ENCODE assay signal across 16 mouse cellular contexts in the genomic region with DNA sequence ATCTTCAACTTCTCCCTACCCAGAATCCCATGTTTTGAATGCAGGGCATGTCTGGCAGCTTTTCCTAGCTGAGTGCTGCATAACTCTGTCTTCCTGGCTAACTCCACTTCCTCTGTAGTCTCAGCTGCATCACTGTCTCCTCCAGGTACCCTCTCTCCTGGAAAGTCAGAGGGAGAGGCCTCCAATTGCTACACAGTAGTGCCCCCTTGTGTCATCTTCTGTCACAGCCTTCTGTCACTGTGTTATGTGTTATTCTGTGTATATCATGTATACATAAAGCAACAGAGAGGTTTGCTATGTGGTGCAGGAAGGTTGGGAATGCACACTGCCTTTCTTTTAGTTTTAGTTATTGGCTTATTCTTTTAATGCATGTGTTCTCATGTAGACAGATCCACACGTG.
DNase-seq lines count a peak whose midpoint lies in the region; ATAC-seq lines count a peak whose summit lies in the region.
"Had no signal": no experiment of that assay in that cellular context is flagged by ENCODE, and none has a peak within 500 bp of the region (broad histone marks: within the 10 kb centered on the region; RNA-seq: fewer than 3 reads in every experiment).

No protein-coding gene starts in this region.

- H3K27me3 ChIP-seq in heart, embryonic 13.5 days (replicated peaks), result no peaks in the 10 kb centered on the region
- no peaks in the 10 kb centered on the region for H3K27me3 ChIP-seq in midbrain, embryonic 11.5 days (ENCODE audit: control insufficient read depth, insufficient read depth, low read length)
- H3K27me3 ChIP-seq in midbrain, embryonic 16.5 days (ENCODE audit: control insufficient read depth, insufficient read depth, low read depth, low read length), result no peaks in the 10 kb centered on the region
- H3K27me3 ChIP-seq in kidney, embryonic 15.5 days, result no peaks in the 10 kb centered on the region
- H3K27me3 ChIP-seq: embryonic facial prominence, embryonic 12.5 days; midbrain, embryonic 15.5 days; neural tube, embryonic 13.5 days; stomach, embryonic 15.5 days had no signal

- H3K27ac ChIP-seq in heart, embryonic 13.5 days (replicated peaks), result no peak overlapping the region
- H3K27ac ChIP-seq in midbrain, embryonic 11.5 days (ENCODE audit: low read depth, low read length), result no peak overlapping the region
- H3K27ac ChIP-seq in midbrain, embryonic 16.5 days (ENCODE audit: low read length), result no peak overlapping the region
- no peak overlapping the region for H3K27ac ChIP-seq in kidney, embryonic 15.5 days
- H3K27ac ChIP-seq: embryonic facial prominence, embryonic 12.5 days; midbrain, embryonic 15.5 days; neural tube, embryonic 13.5 days; stomach, embryonic 15.5 days had no signal

- no peak overlapping the region for H3K4me3 ChIP-seq in heart, embryonic 13.5 days
- H3K4me3 ChIP-seq in midbrain, embryonic 11.5 days (ENCODE audit: low read depth, low read length), result no peak overlapping the region
- H3K4me3 ChIP-seq in midbrain, embryonic 16.5 days (ENCODE audit: low read depth, low read length), result no peak overlapping the region
- no peak overlapping the region for H3K4me3 ChIP-seq in kidney, embryonic 15.5 days (replicated peaks)
- H3K4me3 ChIP-seq: embryonic facial prominence, embryonic 12.5 days; midbrain, embryonic 15.5 days; neural tube, embryonic 13.5 days; stomach, embryonic 15.5 days had no signal

- no peaks in the 10 kb centered on the region for H3K4me1 ChIP-seq in heart, embryonic 13.5 days
- no peaks in the 10 kb centered on the region for H3K4me1 ChIP-seq in midbrain, embryonic 11.5 days (ENCODE audit: control insufficient read depth, insufficient read depth, low read length)
- no peaks in the 10 kb centered on the region for H3K4me1 ChIP-seq in midbrain, embryonic 16.5 days (ENCODE audit: control insufficient read depth, insufficient read depth, low read length)
- H3K4me1 ChIP-seq in kidney, embryonic 15.5 days, result no peaks in the 10 kb centered on the region
- H3K4me1 ChIP-seq: embryonic facial prominence, embryonic 12.5 days; midbrain, embryonic 15.5 days; neural tube, embryonic 13.5 days; stomach, embryonic 15.5 days had no signal

- no peak for DNase-seq in heart, adult 18-20 months
- DNase-seq in midbrain, embryonic 11.5 days (ENCODE audit: low spot score, missing footprints), result peak; percentile 26
- peak; percentile 46 for DNase-seq in thymus, postnatal 25 days
- DNase-seq in urinary bladder, postnatal 36 days (ENCODE audit: low spot score in 2 of 2), result no peak
- DNase-seq: cerebellum, adult 18-20 months; heart, adult 11 months; heart, postnatal 10 days had no signal

- H3K36me3 ChIP-seq in heart, embryonic 13.5 days, result no peaks in the 10 kb centered on the region
- no peaks in the 10 kb centered on the region for H3K36me3 ChIP-seq in midbrain, embryonic 11.5 days (ENCODE audit: control insufficient read depth, insufficient read depth, low read length)
- no peaks in the 10 kb centered on the region for H3K36me3 ChIP-seq in midbrain, embryonic 16.5 days (ENCODE audit: control insufficient read depth, insufficient read depth, low read length)
- no peaks in the 10 kb centered on the region for H3K36me3 ChIP-seq in kidney, embryonic 15.5 days
- H3K36me3 ChIP-seq: embryonic facial prominence, embryonic 12.5 days; midbrain, embryonic 15.5 days; neural tube, embryonic 13.5 days; stomach, embryonic 15.5 days had no signal

- ATAC-seq in heart, embryonic 13.5 days (ENCODE audit: extremely low read depth, insufficient number of reproducible peaks, low FRiP score, low TSS enrichment), result peak; percentile 25; the same call in 1 of the 2 replicates
- no peak for ATAC-seq in midbrain, embryonic 11.5 days (ENCODE audit: low FRiP score)
- no peak for ATAC-seq in midbrain, embryonic 16.5 days
- ATAC-seq in granulocyte monocyte progenitor cell, adult 5-6 weeks (replicated peaks; ENCODE audit: poor library complexity, severe bottlenecking), result peak; percentile 56
- ATAC-seq in kidney, embryonic 15.5 days (replicated peaks; ENCODE audit: low FRiP score), result no peak
- ATAC-seq: hindbrain, embryonic 16.5 days; midbrain, embryonic 15.5 days had no signal

- no peak overlapping the region for H3K4me2 ChIP-seq in heart, embryonic 13.5 days
- no peak overlapping the region for H3K4me2 ChIP-seq in midbrain, embryonic 11.5 days
- no peak overlapping the region for H3K4me2 ChIP-seq in midbrain, embryonic 16.5 days (ENCODE audit: low read length)
- H3K4me2 ChIP-seq in kidney, embryonic 15.5 days, result no peak overlapping the region
- H3K4me2 ChIP-seq: embryonic facial prominence, embryonic 12.5 days; midbrain, embryonic 15.5 days; neural tube, embryonic 13.5 days; stomach, embryonic 15.5 days had no signal

- H3K9ac ChIP-seq in heart, embryonic 13.5 days, result no peak overlapping the region
- H3K9ac ChIP-seq in midbrain, embryonic 11.5 days (ENCODE audit: low read length), result no peak overlapping the region
- H3K9ac ChIP-seq in midbrain, embryonic 16.5 days (ENCODE audit: low read depth, low read length), result no peak overlapping the region
- H3K9ac ChIP-seq in kidney, embryonic 15.5 days, result no peak overlapping the region
- H3K9ac ChIP-seq: embryonic facial prominence, embryonic 12.5 days; midbrain, embryonic 15.5 days; neural tube, embryonic 13.5 days; stomach, embryonic 15.5 days had no signal

- no peaks in the 10 kb centered on the region for H3K9me3 ChIP-seq in heart, embryonic 13.5 days
- H3K9me3 ChIP-seq in midbrain, embryonic 11.5 days (ENCODE audit: control insufficient read depth, low read length), result no peaks in the 10 kb centered on the region
- H3K9me3 ChIP-seq in midbrain, embryonic 16.5 days (replicated peaks; ENCODE audit: control insufficient read depth, low read length, poor library complexity, severe bottlenecking), result no peaks in the 10 kb centered on the region
- H3K9me3 ChIP-seq in kidney, embryonic 15.5 days (replicated peaks), result no peaks in the 10 kb centered on the region
- H3K9me3 ChIP-seq: embryonic facial prominence, embryonic 12.5 days; midbrain, embryonic 15.5 days; neural tube, embryonic 13.5 days; stomach, embryonic 15.5 days had no signal

- 62% methylated on average over 1 of the region's 1 CpGs for WGBS in heart, embryonic 13.5 days
- 62% methylated on average over 1 of the region's 1 CpGs for WGBS in midbrain, embryonic 11.5 days
- WGBS in midbrain, embryonic 16.5 days, result 83% methylated on average over 1 of the region's 1 CpGs
- WGBS in kidney, embryonic 15.5 days, result 74% methylated on average over 1 of the region's 1 CpGs

Comparison
In these comparisons a context has a peak if more than half of its experiments do, and no peak if none do; other contexts are left out.
1. ATAC-seq: peak in heart, embryonic 13.5 days (single experiment) and granulocyte monocyte progenitor cell, adult 5-6 weeks (single experiment); none in midbrain, embryonic 11.5 days (single experiment), midbrain, embryonic 16.5 days (single experiment) and kidney, embryonic 15.5 days (single experiment).
2. DNase-seq: peak in midbrain, embryonic 11.5 days (single experiment) and thymus, postnatal 25 days (single experiment); none in heart, adult 18-20 months (0 of 2) and urinary bladder, postnatal 36 days (0 of 2).